Mouse (Mus musculus) midbrain, embryonic 11.5 days (tissue): ENCODE data around the gene Prdm16. TPM values are rescaled to one million over a fixed set of nuclear protein-coding genes. Genes with fewer than 3 reads are reported as not detected.

Source experiments
- ATAC-seq: fragments of 200-750 bp; cut with Nextera tagmentation; 2 replicates; pipeline ENCODE4 v1.8.0; 2017; ENCODE audit warnings: moderate TSS enrichment, moderate library complexity; ENCODE audit not compliant: low FRiP score
- DNase-seq: peaks from one replicate; pipeline ENCODE4 v3.0.0; 2015; ENCODE audit warnings: low spot score; ENCODE audit errors: missing footprints
- H3K27ac ChIP-seq: fragments of 300-500 bp; sonication (generic); 2 replicates; pipeline ENCODE4 v1.5.1; 2014; ENCODE audit warnings: low read depth, low read length
- H3K27me3 ChIP-seq: fragments of 300-500 bp; sonication (generic); 2 replicates; pipeline ENCODE4 v1.6.1; 2014; ENCODE audit warnings: mild to moderate bottlenecking, low read length, moderate library complexity, mixed read lengths; ENCODE audit not compliant: control insufficient read depth, insufficient read depth
- H3K36me3 ChIP-seq: fragments of 300-500 bp; sonication (generic); 2 replicates; pipeline ENCODE4 v1.6.1; 2014; ENCODE audit warnings: mild to moderate bottlenecking, low read length, moderate library complexity, mixed read lengths; ENCODE audit not compliant: control insufficient read depth, insufficient read depth
- H3K4me1 ChIP-seq: fragments of 300-500 bp; sonication (generic); 2 replicates; pipeline ENCODE4 v1.6.1; 2014; ENCODE audit warnings: low read length; ENCODE audit not compliant: control insufficient read depth, insufficient read depth
- H3K4me2 ChIP-seq: fragments of 300-500 bp; sonication (generic); 2 replicates; pipeline ENCODE4 v1.6.1; 2014; ENCODE audit warnings: mild to moderate bottlenecking, moderate library complexity
- H3K4me3 ChIP-seq: fragments of 300-500 bp; sonication (generic); 2 replicates; pipeline ENCODE4 v1.5.1; 2014; ENCODE audit warnings: low read depth, low read length
- H3K9ac ChIP-seq: fragments of 300-500 bp; sonication (generic); 2 replicates; pipeline ENCODE4 v1.6.1; 2014; ENCODE audit warnings: low read length
- H3K9me3 ChIP-seq: fragments of 300-500 bp; sonication (generic); 2 replicates; pipeline ENCODE4 v1.6.1; 2016; ENCODE audit warnings: low read length; ENCODE audit not compliant: control insufficient read depth
- WGBS: fragments of 180-500 bp; shearing (Covaris S2); extraction: QIAGEN DNeasy Blood & Tissue Kit; methylation state at CpG from one replicate; pipeline ENCODE4 v1.1.7; 2014; 5-methylcytosine and 5-hydroxymethylcytosine counted together
- polyA plus RNA-seq: library from polyadenylated mRNA; unstranded; fragments of >200 nt; fragmentation: Nextera tagmentation; extraction: Ambion mirVana; gene quantifications from 2 replicates; pipeline ENCODE4 v1.2.1, GENCODE M21; 2014

Prdm16 gene
- polyA plus RNA-seq, 1 experiment from 2014 or later: 8.0 TPM

- Histone ChIP-seq H3K27ac (peak overlapping the region; percentile 61), H3K27me3 (peaks cover 87% of the 10 kb centered on the region), H3K4me2 (peak overlapping the region; percentile 90), H3K36me3 (no peaks in the 10 kb centered on the region), H3K4me3 (peak overlapping the region; percentile 58), H3K4me1 (peaks cover 32% of the 10 kb centered on the region), H3K9ac (peak overlapping the region; percentile 84), H3K9me3 (no peaks in the 10 kb centered on the region)
- under 1% methylated on average over 94 of the region's 94 CpGs for WGBS
- DNase-seq (peak; percentile 98), ATAC-seq (peak; percentile 68)
Observed at GRCm38 (mm10) chr4:154635241-154636052, 1.2 kb downstream of the Prdm16 start.

- Histone ChIP-seq H3K4me1 (peaks cover 32% of the 10 kb centered on the region), H3K27ac (no peak overlapping the region), H3K27me3 (peaks cover 80% of the 10 kb centered on the region), H3K36me3 (no peaks in the 10 kb centered on the region), H3K4me3 (peak overlapping the region; percentile 58), H3K4me2 (peak overlapping the region; percentile 90), H3K9ac (peak overlapping the region; percentile 84), H3K9me3 (no peaks in the 10 kb centered on the region)
- ATAC-seq: no peak
- 4% methylated on average over 44 of the region's 44 CpGs for WGBS
- peak; percentile 98 for DNase-seq
Observed at GRCm38 (mm10) chr4:154634470-154635240, 2.0 kb downstream of the Prdm16 start.

- peaks cover 29% of the 10 kb centered on the region for H3K4me1 ChIP-seq
- peak overlapping the region; percentile 58 for H3K4me3 ChIP-seq
- H3K27me3 ChIP-seq: peaks cover 79% of the 10 kb centered on the region
- DNase-seq (peak; percentile 93), ATAC-seq (no peak)
- H3K4me2 ChIP-seq: peak overlapping the region; percentile 90
- 29% methylated on average over 3 of the region's 3 CpGs for WGBS
- H3K27ac ChIP-seq: no peak overlapping the region
- no peaks in the 10 kb centered on the region for H3K9me3 ChIP-seq
- no peaks in the 10 kb centered on the region for H3K36me3 ChIP-seq
- H3K9ac ChIP-seq: no peak overlapping the region
Observed at GRCm38 (mm10) chr4:154634001-154634400, 2.7 kb downstream of the Prdm16 start.

GRCm38 (mm10) chr4:154632800-154633764 lies 3.6 kb downstream of the Prdm16 start:
- peaks cover 71% of the 10 kb centered on the region for H3K27me3 ChIP-seq
- no peak overlapping the region for H3K9ac ChIP-seq
- peaks cover 29% of the 10 kb centered on the region for H3K4me1 ChIP-seq
- H3K4me3 ChIP-seq: peak overlapping the region; percentile 3; the same call in 1 of the 2 replicates
- no peak for ATAC-seq
- no peak overlapping the region for H3K27ac ChIP-seq
- peak; percentile 91 for DNase-seq
- H3K4me2 ChIP-seq: peak overlapping the region; percentile 90
- 28% methylated on average over 14 of the region's 14 CpGs for WGBS
- no peaks in the 10 kb centered on the region for H3K36me3 ChIP-seq
- no peaks in the 10 kb centered on the region for H3K9me3 ChIP-seq

- ATAC-seq (no peak), DNase-seq (no peak)
- Histone ChIP-seq H3K36me3 (no peaks in the 10 kb centered on the region), H3K27me3 (peaks cover 59% of the 10 kb centered on the region), H3K27ac (no peak overlapping the region), H3K9me3 (no peaks in the 10 kb centered on the region), H3K4me2 (no peak overlapping the region), H3K4me3 (no peak overlapping the region), H3K9ac (no peak overlapping the region), H3K4me1 (peaks cover 18% of the 10 kb centered on the region)
- WGBS: 56% methylated on average over 3 of the region's 3 CpGs
Observed at GRCm38 (mm10) chr4:154630763-154631162, 5.9 kb downstream of the Prdm16 start.

- no peak for ATAC-seq
- Histone ChIP-seq H3K4me2 (no peak overlapping the region), H3K27ac (no peak overlapping the region), H3K36me3 (no peaks in the 10 kb centered on the region), H3K9me3 (no peaks in the 10 kb centered on the region), H3K27me3 (peaks cover 39% of the 10 kb centered on the region), H3K4me3 (no peak overlapping the region), H3K4me1 (peaks cover 5% of the 10 kb centered on the region; the same call in 1 of the 2 replicates), H3K9ac (no peak overlapping the region)
- WGBS: 88% methylated on average over 5 of the region's 5 CpGs
- DNase-seq: no peak
Observed at GRCm38 (mm10) chr4:154627419-154628142, 9.1 kb downstream of the Prdm16 start.

- H3K9ac ChIP-seq: no peak overlapping the region
- ATAC-seq (no peak), DNase-seq (peak; percentile 66)
- H3K36me3 ChIP-seq: no peaks in the 10 kb centered on the region
- no peak overlapping the region for H3K27ac ChIP-seq
- H3K27me3 ChIP-seq: peaks cover 31% of the 10 kb centered on the region
- peaks cover 9% of the 10 kb centered on the region for H3K4me1 ChIP-seq
- 93% methylated on average over 2 of the region's 2 CpGs for WGBS
- no peak overlapping the region for H3K4me2 ChIP-seq
- H3K9me3 ChIP-seq: no peaks in the 10 kb centered on the region
- H3K4me3 ChIP-seq: no peak overlapping the region
Observed at GRCm38 (mm10) chr4:154626282-154626681, 10.4 kb downstream of the Prdm16 start.

GRCm38 (mm10) chr4:154625710-154626109 lies 11.0 kb downstream of the Prdm16 start:
- Histone ChIP-seq H3K4me2 (no peak overlapping the region), H3K4me1 (peaks cover 9% of the 10 kb centered on the region), H3K4me3 (no peak overlapping the region), H3K9ac (no peak overlapping the region), H3K27ac (no peak overlapping the region), H3K9me3 (no peaks in the 10 kb centered on the region), H3K27me3 (peaks cover 25% of the 10 kb centered on the region), H3K36me3 (no peaks in the 10 kb centered on the region)
- ATAC-seq (no peak), DNase-seq (peak; percentile 82)
- WGBS: 71% methylated on average over 14 of the region's 14 CpGs
